ENCODE assay signal across 26 mouse cellular contexts in genomic region chr4:57085750-57086400, GRCm38 (mm10). TPM values are rescaled to one million over a fixed set of nuclear protein-coding genes. Genes with fewer than 3 reads are reported as not detected.
A peak's percentile ranks its signal among the peaks of the same experiment; 100 is the strongest.
DNase-seq lines count a peak whose midpoint lies in the region; ATAC-seq and TF ChIP-seq lines count a peak whose summit lies in the region.
"Had no signal": no experiment of that assay in that cellular context is flagged by ENCODE, and none has a peak within 500 bp of the region (broad histone marks: within the 10 kb centered on the region; RNA-seq: fewer than 3 reads in every experiment).

No protein-coding gene starts in this region.

- H3K9ac ChIP-seq in hindbrain, embryonic 12.5 days, result no peak overlapping the region
- no peak overlapping the region for H3K9ac ChIP-seq in hindbrain, embryonic 16.5 days (ENCODE audit: low read depth, low read length)
- H3K9ac ChIP-seq in kidney, postnatal 0 days (ENCODE audit: low read depth, low read length), result no peak overlapping the region
- no peak overlapping the region for H3K9ac ChIP-seq in lung, postnatal 0 days (replicated peaks; ENCODE audit: low read depth)
- no peak overlapping the region for H3K9ac ChIP-seq in intestine, postnatal 0 days (ENCODE audit: low read depth, low read length)
- H3K9ac ChIP-seq: embryonic facial prominence, embryonic 15.5 days; forebrain, embryonic 12.5 days; forebrain, postnatal 0 days; heart, embryonic 15.5 days; limb, embryonic 12.5 days; liver, embryonic 15.5 days had no signal

- ATAC-seq in hindbrain, embryonic 12.5 days (ENCODE audit: low FRiP score), result no peak
- no peak for ATAC-seq in hindbrain, embryonic 16.5 days
- peak; percentile 43; the same call in 1 of the 2 replicates for ATAC-seq in kidney, postnatal 0 days (replicated peaks; ENCODE audit: low FRiP score, low read depth)
- peak; percentile 37 for ATAC-seq in lung, postnatal 0 days
- no peak for ATAC-seq in intestine, postnatal 0 days
- ATAC-seq: forebrain, postnatal 0 days; intestine, embryonic 16.5 days; midbrain, embryonic 16.5 days had no signal

- DNase-seq in lung, adult 18-20 months, result peak; percentile 10 to 43
- DNase-seq in lung, postnatal 14 days, result no peak
- no peak for DNase-seq in kidney, postnatal 0 days (ENCODE audit: low spot score)
- DNase-seq in lung, postnatal 0 days (ENCODE audit: low spot score), result no peak
- no peak for DNase-seq in thymus, postnatal 4 days
- DNase-seq: adrenal gland, postnatal 10 days; cerebellum, adult 18-20 months; cerebellum, postnatal 10 days; forebrain, postnatal 0 days; right cerebral cortex, postnatal 4 days; thymus, adult 18-20 months; thymus, postnatal 25 days had no signal

- 0 out of 2 replicates have a peak overlapping the region, but pooled peaks have one; percentile 12 for H3K27ac ChIP-seq in hindbrain, embryonic 12.5 days
- H3K27ac ChIP-seq in hindbrain, embryonic 16.5 days (ENCODE audit: low read depth, low read length), result no peak overlapping the region
- no peak overlapping the region for H3K27ac ChIP-seq in kidney, postnatal 0 days
- H3K27ac ChIP-seq in lung, postnatal 0 days (ENCODE audit: low read length), result no peak overlapping the region
- no peak overlapping the region for H3K27ac ChIP-seq in intestine, postnatal 0 days (ENCODE audit: low read depth, low read length)
- H3K27ac ChIP-seq: embryonic facial prominence, embryonic 15.5 days; forebrain, embryonic 12.5 days; heart, embryonic 15.5 days; layer of hippocampus, adult 2 months; left cerebral cortex, adult 2 months; limb, embryonic 12.5 days; liver, embryonic 15.5 days; stomach, postnatal 0 days had no signal

- H3K4me3 ChIP-seq in hindbrain, embryonic 12.5 days, result no peak overlapping the region
- no peak overlapping the region for H3K4me3 ChIP-seq in hindbrain, embryonic 16.5 days (ENCODE audit: low read length)
- no peak overlapping the region for H3K4me3 ChIP-seq in kidney, postnatal 0 days (replicated peaks; ENCODE audit: low read depth, low read length)
- no peak overlapping the region for H3K4me3 ChIP-seq in lung, postnatal 0 days (ENCODE audit: low read depth, low read length)
- H3K4me3 ChIP-seq in intestine, postnatal 0 days (ENCODE audit: low read depth, low read length), result no peak overlapping the region
- H3K4me3 ChIP-seq: embryonic facial prominence, embryonic 15.5 days; forebrain, embryonic 12.5 days; heart, embryonic 15.5 days; layer of hippocampus, adult 2 months; left cerebral cortex, adult 2 months; limb, embryonic 12.5 days; liver, embryonic 15.5 days had no signal

- no peak for TF ChIP-seq CTCF in kidney, postnatal 0 days (IDR thresholded peaks at IDR 0.05; ENCODE audit: low read depth)
- no peak for TF ChIP-seq CTCF in lung, postnatal 0 days (IDR thresholded peaks at IDR 0.05)
- no peak for TF ChIP-seq CTCF in intestine, postnatal 0 days (IDR thresholded peaks at IDR 0.05; ENCODE audit: low read depth)

- H3K4me1 ChIP-seq in hindbrain, embryonic 12.5 days, result peaks cover 9% of the 10 kb centered on the region
- H3K4me1 ChIP-seq in hindbrain, embryonic 16.5 days (ENCODE audit: control insufficient read depth, insufficient read depth, low read depth, low read length), result no peaks in the 10 kb centered on the region; the same call in 1 of the 2 replicates
- H3K4me1 ChIP-seq in kidney, postnatal 0 days (replicated peaks; ENCODE audit: insufficient read depth, low read length), result no peaks in the 10 kb centered on the region
- H3K4me1 ChIP-seq in lung, postnatal 0 days (ENCODE audit: insufficient read depth, low read depth, low read length), result no peaks in the 10 kb centered on the region
- no peaks in the 10 kb centered on the region for H3K4me1 ChIP-seq in intestine, postnatal 0 days (replicated peaks; ENCODE audit: control insufficient read depth, insufficient read depth, low read length)

- no peaks in the 10 kb centered on the region for H3K36me3 ChIP-seq in hindbrain, embryonic 12.5 days
- no peaks in the 10 kb centered on the region for H3K36me3 ChIP-seq in hindbrain, embryonic 16.5 days (ENCODE audit: control insufficient read depth, insufficient read depth, low read length)
- H3K36me3 ChIP-seq in kidney, postnatal 0 days (ENCODE audit: insufficient read depth, low read length), result no peaks in the 10 kb centered on the region
- H3K36me3 ChIP-seq in lung, postnatal 0 days (ENCODE audit: insufficient read depth, low read length), result no peaks in the 10 kb centered on the region
- H3K36me3 ChIP-seq in intestine, postnatal 0 days (ENCODE audit: control insufficient read depth, insufficient read depth), result 0 out of 2 replicates have a peak, but pooled peaks cover 9% of the 10 kb centered on the region
- H3K36me3 ChIP-seq: embryonic facial prominence, embryonic 15.5 days; forebrain, embryonic 12.5 days; G1E; heart, embryonic 15.5 days; limb, embryonic 12.5 days; liver, embryonic 15.5 days had no signal

- no peak overlapping the region for H3K4me2 ChIP-seq in hindbrain, embryonic 12.5 days (replicated peaks)
- H3K4me2 ChIP-seq in hindbrain, embryonic 16.5 days (ENCODE audit: low read length), result no peak overlapping the region
- no peak overlapping the region for H3K4me2 ChIP-seq in kidney, postnatal 0 days (ENCODE audit: low read length)
- H3K4me2 ChIP-seq in lung, postnatal 0 days (replicated peaks; ENCODE audit: low read depth, low read length), result no peak overlapping the region
- no peak overlapping the region for H3K4me2 ChIP-seq in intestine, postnatal 0 days (replicated peaks; ENCODE audit: low read depth)
- H3K4me2 ChIP-seq: embryonic facial prominence, embryonic 15.5 days; forebrain, embryonic 12.5 days; heart, embryonic 15.5 days; limb, embryonic 12.5 days; liver, embryonic 15.5 days had no signal

- H3K27me3 ChIP-seq in hindbrain, embryonic 12.5 days, result no peaks in the 10 kb centered on the region
- no peaks in the 10 kb centered on the region for H3K27me3 ChIP-seq in hindbrain, embryonic 16.5 days (replicated peaks; ENCODE audit: control insufficient read depth, insufficient read depth, low read length)
- no peaks in the 10 kb centered on the region for H3K27me3 ChIP-seq in kidney, postnatal 0 days (ENCODE audit: insufficient read depth, low read length)
- H3K27me3 ChIP-seq in lung, postnatal 0 days (replicated peaks; ENCODE audit: insufficient read depth, low read length), result no peaks in the 10 kb centered on the region
- H3K27me3 ChIP-seq in intestine, postnatal 0 days (replicated peaks; ENCODE audit: control insufficient read depth, insufficient read depth, low read length), result no peaks in the 10 kb centered on the region
- H3K27me3 ChIP-seq: embryonic facial prominence, embryonic 15.5 days; limb, embryonic 12.5 days; liver, embryonic 15.5 days had no signal

- no peak for TF ChIP-seq EP300 in lung, postnatal 0 days (IDR thresholded peaks at IDR 0.05)

- no peaks in the 10 kb centered on the region for H3K9me3 ChIP-seq in hindbrain, embryonic 12.5 days (replicated peaks)
- no peaks in the 10 kb centered on the region for H3K9me3 ChIP-seq in hindbrain, embryonic 16.5 days (ENCODE audit: control insufficient read depth, low read length)
- H3K9me3 ChIP-seq in kidney, postnatal 0 days (replicated peaks; ENCODE audit: low read length), result no peaks in the 10 kb centered on the region
- no peaks in the 10 kb centered on the region for H3K9me3 ChIP-seq in lung, postnatal 0 days (ENCODE audit: low read length)
- no peaks in the 10 kb centered on the region for H3K9me3 ChIP-seq in intestine, postnatal 0 days (ENCODE audit: control insufficient read depth)
- H3K9me3 ChIP-seq: embryonic facial prominence, embryonic 15.5 days; forebrain, embryonic 12.5 days; heart, embryonic 15.5 days; limb, embryonic 12.5 days; liver, embryonic 15.5 days had no signal

- WGBS in hindbrain, embryonic 12.5 days, result 59% methylated on average over 10 of the region's 10 CpGs
- 47% methylated on average over 10 of the region's 10 CpGs for WGBS in hindbrain, embryonic 16.5 days
- WGBS in kidney, postnatal 0 days, result 58% methylated on average over 10 of the region's 10 CpGs
- WGBS in lung, postnatal 0 days, result 49% methylated on average over 10 of the region's 10 CpGs
- WGBS in intestine, postnatal 0 days, result 71% methylated on average over 10 of the region's 10 CpGs

RNA-seq across cellular contexts. Expression of gene Epb41l4b, which starts 57.4 kb away (rescaled TPM):
- polyA plus RNA-seq in hindbrain, embryonic 12.5 days (2016; fragmentation: Nextera tagmentation; extraction: Ambion mirVana), result 1.5 and 2.0 TPM in 2 replicates
- 2.8 and 3.4 TPM in 2 replicates for polyA plus RNA-seq in hindbrain, embryonic 16.5 days (2015; fragmentation: Nextera tagmentation; extraction: Ambion mirVana)
- polyA plus RNA-seq in kidney, postnatal 0 days (2015; fragmentation: Nextera tagmentation; extraction: Ambion mirVana), result 6.8 and 7.0 TPM in 2 replicates
- 10.3 and 10.6 TPM in 2 replicates for polyA plus RNA-seq in lung, postnatal 0 days (2015; fragmentation: Nextera tagmentation; extraction: Ambion mirVana)
- 47.7 and 47.8 TPM in 2 replicates for polyA plus RNA-seq in intestine, postnatal 0 days (2015; fragmentation: Nextera tagmentation; extraction: Ambion mirVana)
- polyA plus RNA-seq: G1E had no signal

Comparison
In these comparisons a context has a peak if more than half of its experiments do, and no peak if none do; other contexts are left out.
1. DNase-seq: peak in lung, adult 18-20 months (2 of 2); none in lung, postnatal 14 days (single experiment), kidney, postnatal 0 days (single experiment), lung, postnatal 0 days (single experiment) and thymus, postnatal 4 days (single experiment).
2. ATAC-seq: peak in kidney, postnatal 0 days (single experiment) and lung, postnatal 0 days (single experiment); none in hindbrain, embryonic 12.5 days (single experiment), hindbrain, embryonic 16.5 days (single experiment) and intestine, postnatal 0 days (single experiment).